Mouse (Mus musculus) fibroblast of lung, adult 2 months (primary cell): ENCODE results near the gene Olfr204.
"Not testable (repeated sequence)": the region's sequence is repeated elsewhere in the genome, so short reads cannot be mapped to it uniquely, and the experiment has no call there.

ENCODE experiments used
- DNase-seq: peaks from one replicate; pipeline ENCODE4 v3.0.0-alpha.2; 2011; ENCODE audit warnings: low read depth

Gene Olfr204

DNA sequence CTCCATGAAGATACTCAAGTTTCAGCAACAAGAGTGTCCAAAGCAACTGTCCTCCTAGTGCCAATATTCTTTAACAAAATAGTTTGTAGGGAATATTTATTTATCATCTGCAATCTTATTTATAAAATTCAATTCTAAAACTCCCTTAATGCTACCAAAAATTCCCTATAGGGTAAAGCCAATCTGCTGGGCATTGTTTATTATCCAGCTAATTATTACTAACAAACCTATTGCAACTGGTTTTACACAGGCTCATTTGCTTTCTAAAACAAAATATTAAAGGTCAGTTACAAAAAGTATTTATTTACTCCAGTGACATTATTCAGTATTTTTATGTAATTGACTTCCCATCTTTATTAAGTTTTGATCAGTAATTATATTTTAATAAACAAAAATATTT, at the start of gene Olfr204:
Olfr204 (minus strand) TSS at position 101 of the 400 bp plus-strand sequence.
- no peak for DNase-seq

DNA sequence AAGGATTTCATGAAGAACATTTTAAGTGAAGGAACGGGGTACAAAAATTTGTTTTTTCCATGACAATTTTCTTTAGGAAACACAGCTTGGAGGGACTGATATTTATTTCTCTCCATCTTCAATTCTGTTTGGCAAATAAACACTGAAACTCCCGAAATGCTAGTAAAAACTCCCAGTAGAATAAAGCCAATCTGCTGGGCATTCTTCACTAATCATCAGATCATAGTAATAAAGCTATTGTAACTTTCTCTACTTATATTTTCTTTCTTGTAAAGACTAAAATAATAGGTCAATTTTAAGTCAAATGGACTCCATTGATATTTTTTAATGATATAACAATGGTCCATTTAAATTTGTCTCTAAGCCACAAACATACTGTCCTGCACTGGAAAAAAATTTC, 45.8 kb upstream of the Olfr204 start, which contains the start of gene Olfr209:
Olfr209 (minus strand) TSS at position 101 of the 400 bp plus-strand sequence.
- no peak for DNase-seq

DNA sequence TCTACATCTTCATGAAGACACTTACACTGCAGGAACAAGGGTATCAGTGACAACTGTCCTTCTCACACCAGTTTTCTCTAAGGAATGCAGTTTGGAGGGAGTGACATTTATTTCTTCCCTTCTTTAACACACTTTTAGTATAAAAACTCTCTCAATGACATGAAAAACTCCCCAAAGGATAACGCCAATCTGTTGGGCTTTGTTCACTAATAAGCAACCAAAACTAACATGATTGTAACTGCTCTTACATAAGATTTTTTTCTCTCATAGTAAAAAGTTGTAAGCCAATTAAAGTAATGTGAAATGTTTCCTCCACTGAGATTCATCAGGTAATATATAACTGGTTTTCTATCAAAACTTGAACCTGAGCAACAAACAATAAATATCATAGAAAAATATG, 31.1 kb upstream of the Olfr204 start, which contains the start of gene Olfr206:
Olfr206 (minus strand) TSS at position 101 of the 400 bp plus-strand sequence.
- no peak for DNase-seq

DNA sequence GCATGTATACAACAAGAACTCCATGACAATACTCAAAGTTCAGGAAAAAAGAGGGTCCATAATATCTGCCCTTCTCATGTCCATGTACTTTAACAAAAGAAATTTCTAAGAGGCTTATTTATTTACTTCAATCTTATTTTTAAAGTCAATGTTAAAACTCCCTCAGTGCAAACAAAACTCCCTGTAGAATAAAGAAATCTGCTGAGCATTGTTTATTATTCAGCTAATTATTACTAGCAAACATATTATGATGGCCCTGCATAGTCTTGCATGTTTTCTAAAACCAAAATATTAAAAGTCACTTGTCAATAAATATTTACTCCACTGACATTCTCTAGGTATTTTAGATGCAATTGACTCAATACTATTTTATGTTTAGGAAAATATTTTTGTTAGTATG, 13.0 kb upstream of the Olfr204 start, which contains the start of gene Olfr205:
Olfr205 (minus strand) TSS at position 101 of the 400 bp plus-strand sequence.
- DNase-seq = no peak

DNA sequence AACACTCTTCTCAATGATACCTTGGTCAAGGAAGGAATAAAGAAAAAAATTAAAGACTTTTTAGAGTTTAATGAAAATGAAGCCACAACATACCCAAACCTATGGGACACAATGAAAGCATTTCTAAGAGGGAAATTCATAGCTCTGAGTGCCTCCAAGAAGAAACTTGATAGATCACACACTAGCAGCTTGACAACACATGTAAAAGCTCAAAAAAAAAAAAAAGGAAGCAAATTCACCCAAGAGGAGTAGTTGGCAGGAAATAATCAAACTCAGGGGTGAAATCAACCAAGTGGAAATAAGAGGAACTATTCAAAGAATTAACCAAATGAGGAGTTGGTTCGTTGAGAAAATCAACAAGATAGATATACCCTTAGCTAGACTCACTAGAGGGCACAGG, 5.2 kb upstream of the Olfr204 start:
- not testable (repeated sequence) for DNase-seq

DNA sequence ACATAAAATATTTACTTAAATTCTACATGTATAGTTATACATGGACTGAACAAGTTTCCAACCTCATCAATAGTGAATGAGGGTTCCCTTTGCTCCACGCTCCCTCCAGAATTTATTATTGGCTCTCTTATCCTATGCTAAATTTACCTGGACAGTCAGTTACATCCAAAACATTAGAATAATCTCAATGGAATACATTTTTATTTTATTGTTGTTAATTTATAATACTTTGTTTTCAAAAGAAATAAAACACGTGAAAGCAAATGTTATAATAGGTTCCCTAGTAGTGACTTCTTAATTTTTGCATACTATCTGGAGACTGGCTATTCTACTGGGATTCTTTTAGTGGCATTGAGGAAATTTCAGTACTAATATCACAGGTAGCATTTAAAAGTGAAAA, 19.5 kb downstream of the Olfr204 start, which contains the start of gene Olfr203:
Olfr203 (plus strand) TSS at position 301 of the 400 bp plus-strand sequence.
- no peak for DNase-seq

DNA sequence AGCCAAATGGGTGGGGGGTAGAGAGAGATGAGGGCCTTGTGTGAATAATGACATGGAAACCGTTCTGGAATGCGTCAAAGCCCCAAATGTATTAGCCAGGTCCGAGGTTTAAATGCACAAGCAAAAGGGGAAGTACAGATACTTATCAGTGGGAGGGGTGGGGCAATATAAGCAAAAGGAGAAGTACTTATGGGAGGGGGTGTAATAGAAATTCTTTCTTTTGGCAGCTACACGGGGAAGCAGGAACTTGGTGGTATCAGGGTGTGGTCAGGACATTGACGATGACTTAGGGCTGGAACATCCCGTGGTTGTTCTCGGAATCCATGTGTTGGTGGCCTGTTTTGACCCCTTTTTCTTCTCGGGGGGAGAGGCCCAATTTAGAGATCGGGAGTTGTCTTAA, 30.5 kb downstream of the Olfr204 start:
- DNase-seq = not testable (repeated sequence)

DNA sequence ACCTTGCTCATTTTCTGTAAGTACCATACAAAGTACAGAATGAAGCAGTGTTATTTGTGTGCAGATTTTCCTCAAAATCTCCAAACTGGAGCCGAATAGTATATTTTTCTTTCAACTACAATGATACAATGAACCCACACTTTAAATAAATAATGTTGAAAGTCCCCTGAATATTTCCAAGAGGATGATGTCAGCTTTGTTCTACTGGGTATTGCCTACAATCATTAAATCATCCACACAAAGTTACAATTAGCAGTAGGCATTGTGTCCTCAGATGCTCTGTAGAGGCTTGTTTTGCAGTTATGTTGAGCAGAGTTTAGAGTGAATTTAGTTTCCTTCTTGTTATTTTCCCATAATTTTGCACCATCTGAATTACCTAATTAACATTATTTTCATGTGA, 31.4 kb downstream of the Olfr204 start, which contains the start of gene Olfr202:
Olfr202 (minus strand) TSS at position 101 of the 400 bp plus-strand sequence.
- no peak for DNase-seq

DNA sequence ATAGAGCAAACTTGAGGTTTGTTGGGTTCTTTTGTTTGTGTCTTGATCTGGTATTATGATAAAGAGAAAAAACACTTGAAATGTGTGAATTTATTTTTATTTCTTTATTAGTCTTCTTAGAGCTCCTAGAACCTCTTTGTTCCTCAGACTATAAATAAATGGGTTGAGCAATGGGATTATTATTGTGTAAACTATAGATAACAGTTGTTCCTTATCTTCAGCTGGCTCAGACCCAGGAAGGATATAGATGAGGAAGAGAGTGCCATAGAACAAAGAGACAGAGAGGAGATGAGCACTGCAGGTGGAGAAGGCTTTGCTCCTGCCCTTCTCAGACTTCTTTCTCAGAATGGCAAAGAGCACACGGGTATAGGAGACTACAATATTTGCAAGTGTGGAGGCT, 34.6 kb downstream of the Olfr204 start:
- no peak for DNase-seq

DNA sequence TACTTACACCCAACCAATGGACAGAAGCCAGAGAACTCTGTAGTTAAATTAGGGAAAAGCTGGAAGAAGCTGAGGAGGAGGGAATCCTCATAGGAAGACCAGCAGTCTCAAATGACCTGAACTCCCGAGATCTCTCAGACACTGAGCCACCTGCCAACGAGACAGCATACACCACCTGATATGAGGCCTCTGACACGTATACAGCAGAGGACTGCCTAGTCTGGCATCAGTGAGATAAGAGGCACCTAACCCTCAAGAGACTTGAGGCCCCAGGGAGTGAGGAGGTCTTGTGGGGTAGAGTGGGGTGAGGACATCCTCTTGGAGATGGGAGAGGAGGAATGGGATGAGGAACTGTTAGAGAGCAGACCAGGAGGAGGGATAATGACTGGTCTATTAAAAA, 37.5 kb downstream of the Olfr204 start:
- no peak for DNase-seq

DNA sequence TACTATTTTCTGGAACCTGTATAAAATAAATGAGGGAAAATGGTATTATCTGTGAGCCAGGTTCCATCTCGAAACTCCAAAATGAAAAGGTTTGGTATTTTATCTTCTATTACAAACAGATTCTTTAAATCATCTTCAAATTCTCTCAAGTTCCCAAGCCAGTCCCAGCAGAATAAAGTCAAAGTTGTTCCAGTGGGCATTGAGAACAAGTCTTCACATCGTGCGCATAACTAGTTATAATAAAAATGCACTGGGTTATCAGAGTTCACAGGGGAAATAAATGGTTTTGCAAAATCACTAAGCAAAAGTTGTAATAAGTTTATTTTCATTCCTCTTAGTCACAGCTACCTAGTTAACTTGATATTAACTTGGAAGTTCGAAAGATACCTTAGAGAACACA, 45.5 kb downstream of the Olfr204 start, which contains the start of gene Olfr201:
Olfr201 (minus strand) TSS at position 101 of the 400 bp plus-strand sequence.
- DNase-seq = not testable (repeated sequence)

DNA sequence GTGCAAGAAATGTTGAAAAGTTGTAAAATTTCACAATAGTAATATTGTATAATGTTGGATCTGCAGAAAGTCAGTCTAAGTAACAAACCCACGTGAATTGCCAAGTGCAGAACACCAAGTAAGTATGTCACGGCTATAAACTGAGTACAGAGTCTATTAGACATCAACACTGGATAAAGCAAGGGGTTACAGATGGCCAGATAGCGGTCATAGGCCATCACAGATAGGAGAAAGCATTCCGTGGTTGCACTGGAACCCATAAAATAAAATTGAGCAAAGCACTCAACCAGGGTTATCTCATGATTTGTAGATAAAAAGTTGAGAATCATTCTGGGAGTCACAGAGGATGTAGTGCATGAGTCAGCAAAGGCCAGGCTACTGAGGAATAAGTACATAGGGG, 49.0 kb downstream of the Olfr204 start:
- not testable (repeated sequence) for DNase-seq
